Mouse (Mus musculus): ENCODE measurements around the gene Gm49322. TPM values are rescaled to one million over a fixed set of nuclear protein-coding genes. Genes with fewer than 3 reads are reported as not detected.

Gene Gm49322
- polyA plus RNA-seq, 1 experiment, result 1.9 TPM

DNA sequence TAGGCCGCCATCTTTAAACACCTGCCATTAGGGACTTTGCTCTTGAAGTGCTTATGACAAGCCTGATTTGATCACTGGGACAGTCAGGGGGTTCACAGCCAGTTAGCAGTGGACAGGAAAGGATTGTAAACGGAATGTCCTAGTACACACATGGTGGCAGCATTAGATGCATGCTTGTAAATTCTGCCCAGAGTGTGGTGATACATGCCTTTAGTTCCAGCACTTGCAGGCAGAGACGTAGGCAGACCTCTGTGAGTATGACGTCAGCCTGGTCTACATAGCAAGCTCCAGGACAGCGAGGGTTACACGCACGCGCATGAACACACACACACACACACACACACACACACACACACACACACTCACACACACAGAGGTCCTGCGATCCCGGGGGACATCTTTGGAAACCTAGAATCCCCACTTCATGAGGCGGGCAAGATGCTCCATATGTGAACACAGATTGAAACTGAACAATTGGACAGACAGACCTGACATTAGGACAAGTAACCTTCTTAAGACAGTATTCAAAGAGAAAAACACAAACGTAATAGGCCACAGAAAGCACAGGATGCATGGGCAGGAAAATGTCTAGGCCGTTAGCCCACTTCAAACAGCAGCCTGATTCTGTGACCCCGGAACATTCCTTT lies 52.5 kb downstream of the Gm49322 start:
- Histone ChIP-seq H3K4me1 (ENCODE audit: control insufficient read depth, insufficient read depth, low read length) (peaks cover 21% of the 10 kb centered on the region), H3K27me3 (ENCODE audit: control insufficient read depth, insufficient read depth, low read length) (no peaks in the 10 kb centered on the region), H3K4me3 (ENCODE audit: control insufficient read depth, low read depth, low read length) (no peak overlapping the region), H3K27ac (ENCODE audit: control insufficient read depth, insufficient read depth, low read depth, low read length) (no peak overlapping the region), H3K36me3 (ENCODE audit: control insufficient read depth, insufficient read depth, low read length) (no peaks in the 10 kb centered on the region)
- TF ChIP-seq CTCF (IDR thresholded peaks at IDR 0.05; ENCODE audit: control insufficient read depth, insufficient read depth, insufficient replicate concordance, low read depth, low read length) (no peak), POLR2A (IDR thresholded peaks at IDR 0.05; ENCODE audit: control insufficient read depth, low read depth, low read length) (no peak)

GRCm38 (mm10) chr10:80658841-80659202 lies 53.0 kb downstream of the Gm49322 start:
- Histone ChIP-seq H3K4me3 (ENCODE audit: control insufficient read depth, low read depth, low read length) (no peak overlapping the region), H3K4me1 (ENCODE audit: control insufficient read depth, insufficient read depth, low read length) (peaks cover 21% of the 10 kb centered on the region), H3K36me3 (ENCODE audit: control insufficient read depth, insufficient read depth, low read length) (no peaks in the 10 kb centered on the region), H3K27me3 (ENCODE audit: control insufficient read depth, insufficient read depth, low read length) (no peaks in the 10 kb centered on the region), H3K27ac (ENCODE audit: control insufficient read depth, insufficient read depth, low read depth, low read length) (no peak overlapping the region)
- TF ChIP-seq POLR2A (IDR thresholded peaks at IDR 0.05; ENCODE audit: control insufficient read depth, low read depth, low read length) (no peak), CTCF (IDR thresholded peaks at IDR 0.05; ENCODE audit: control insufficient read depth, insufficient read depth, insufficient replicate concordance, low read depth, low read length) (no peak)

DNA sequence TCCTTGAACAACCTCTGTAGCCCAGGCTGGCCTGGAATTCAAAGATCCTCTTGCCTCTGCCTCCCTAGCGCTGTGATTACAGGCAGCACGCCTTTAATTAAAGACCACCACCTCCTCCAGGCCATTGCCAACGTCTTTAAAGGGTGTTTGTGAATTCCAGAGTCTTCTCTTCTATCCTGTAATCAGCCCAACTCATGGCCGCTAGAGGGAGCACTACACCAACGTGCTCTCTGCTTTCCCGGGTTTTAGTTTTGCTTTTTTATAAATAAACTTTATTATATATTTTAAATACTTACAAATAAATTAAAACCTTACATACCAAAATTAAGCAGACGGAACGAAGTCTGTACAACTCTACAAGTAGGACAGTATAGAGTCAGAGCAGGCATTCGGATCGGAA lies 53.4 kb downstream of the Gm49322 start:
- Histone ChIP-seq H3K27ac (ENCODE audit: control insufficient read depth, insufficient read depth, low read depth, low read length) (no peak overlapping the region), H3K4me1 (ENCODE audit: control insufficient read depth, insufficient read depth, low read length) (peaks cover 21% of the 10 kb centered on the region), H3K4me3 (ENCODE audit: control insufficient read depth, low read depth, low read length) (no peak overlapping the region), H3K36me3 (ENCODE audit: control insufficient read depth, insufficient read depth, low read length) (no peaks in the 10 kb centered on the region), H3K27me3 (ENCODE audit: control insufficient read depth, insufficient read depth, low read length) (no peaks in the 10 kb centered on the region)
- TF ChIP-seq POLR2A (IDR thresholded peaks at IDR 0.05; ENCODE audit: control insufficient read depth, low read depth, low read length) (no peak), CTCF (IDR thresholded peaks at IDR 0.05; ENCODE audit: control insufficient read depth, insufficient read depth, insufficient replicate concordance, low read depth, low read length) (no peak)

- no peak overlapping the region for H3K27ac ChIP-seq (ENCODE audit: control insufficient read depth, insufficient read depth, low read depth, low read length)
These were observed 55.3 kb downstream of the Gm49322 start for GRCm38 (mm10) chr10:80661149-80661548.

DNA sequence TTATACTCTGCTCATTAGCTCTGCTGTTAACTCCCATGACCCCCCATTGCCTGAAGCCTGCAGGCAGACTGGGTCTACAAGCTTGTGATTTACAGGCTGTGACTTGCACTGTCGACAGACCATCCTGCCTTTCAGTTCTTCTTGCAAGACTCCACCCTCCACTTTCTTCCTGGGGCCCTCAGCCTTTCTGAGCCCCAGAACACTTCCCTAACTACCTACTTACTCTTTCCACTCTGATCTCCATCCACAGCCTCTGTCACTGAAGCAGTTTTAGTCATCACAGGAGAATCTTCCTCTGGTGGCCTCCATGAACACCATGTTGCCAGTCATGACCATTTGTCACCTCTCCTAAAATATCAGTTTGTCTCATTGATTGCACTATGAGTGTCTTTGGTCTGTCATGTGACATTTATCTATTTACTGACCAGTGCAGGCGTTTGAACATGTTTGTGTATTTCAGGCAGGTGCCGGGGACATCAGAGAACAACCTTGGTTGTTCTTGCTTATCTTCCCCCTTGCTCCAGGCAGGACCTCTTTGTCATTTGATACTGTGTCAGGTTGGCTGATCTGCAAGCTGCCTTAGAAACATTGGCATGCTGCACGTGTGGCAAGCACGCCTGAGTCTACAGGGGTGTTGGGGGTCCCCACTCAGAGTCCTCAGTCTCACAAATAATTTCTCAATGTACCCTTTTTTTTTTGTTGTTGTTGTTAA lies 57.8 kb downstream of the Gm49322 start:
- Histone ChIP-seq H3K27me3 (ENCODE audit: control insufficient read depth, insufficient read depth, low read length) (no peaks in the 10 kb centered on the region), H3K4me3 (ENCODE audit: control insufficient read depth, low read depth, low read length) (no peak overlapping the region), H3K27ac (ENCODE audit: control insufficient read depth, insufficient read depth, low read depth, low read length) (no peak overlapping the region), H3K4me1 (ENCODE audit: control insufficient read depth, insufficient read depth, low read length) (peaks cover 14% of the 10 kb centered on the region), H3K36me3 (ENCODE audit: control insufficient read depth, insufficient read depth, low read length) (no peaks in the 10 kb centered on the region; the same call in 1 of the 2 replicates)
- TF ChIP-seq CTCF (IDR thresholded peaks at IDR 0.05; ENCODE audit: control insufficient read depth, insufficient read depth, insufficient replicate concordance, low read depth, low read length), result no peak
- no peak for TF ChIP-seq POLR2A (IDR thresholded peaks at IDR 0.05; ENCODE audit: control insufficient read depth, low read depth, low read length)

More at GRCm38 (mm10) chr10:80661149-80661548, 55.3 kb downstream of the Gm49322 start:
- TF ChIP-seq POLR2A (IDR thresholded peaks at IDR 0.05; ENCODE audit: control insufficient read depth, low read depth, low read length) (no peak), CTCF (IDR thresholded peaks at IDR 0.05; ENCODE audit: control insufficient read depth, insufficient read depth, insufficient replicate concordance, low read depth, low read length) (peak; percentile 56; the same call in 1 of the 2 replicates)
- H3K4me1 ChIP-seq (ENCODE audit: control insufficient read depth, insufficient read depth, low read length), result peaks cover 26% of the 10 kb centered on the region
- H3K27me3 ChIP-seq (ENCODE audit: control insufficient read depth, insufficient read depth, low read length), result no peaks in the 10 kb centered on the region
- no peak overlapping the region for H3K4me3 ChIP-seq (ENCODE audit: control insufficient read depth, low read depth, low read length)
- H3K36me3 ChIP-seq (ENCODE audit: control insufficient read depth, insufficient read depth, low read length), result no peaks in the 10 kb centered on the region

DNA sequence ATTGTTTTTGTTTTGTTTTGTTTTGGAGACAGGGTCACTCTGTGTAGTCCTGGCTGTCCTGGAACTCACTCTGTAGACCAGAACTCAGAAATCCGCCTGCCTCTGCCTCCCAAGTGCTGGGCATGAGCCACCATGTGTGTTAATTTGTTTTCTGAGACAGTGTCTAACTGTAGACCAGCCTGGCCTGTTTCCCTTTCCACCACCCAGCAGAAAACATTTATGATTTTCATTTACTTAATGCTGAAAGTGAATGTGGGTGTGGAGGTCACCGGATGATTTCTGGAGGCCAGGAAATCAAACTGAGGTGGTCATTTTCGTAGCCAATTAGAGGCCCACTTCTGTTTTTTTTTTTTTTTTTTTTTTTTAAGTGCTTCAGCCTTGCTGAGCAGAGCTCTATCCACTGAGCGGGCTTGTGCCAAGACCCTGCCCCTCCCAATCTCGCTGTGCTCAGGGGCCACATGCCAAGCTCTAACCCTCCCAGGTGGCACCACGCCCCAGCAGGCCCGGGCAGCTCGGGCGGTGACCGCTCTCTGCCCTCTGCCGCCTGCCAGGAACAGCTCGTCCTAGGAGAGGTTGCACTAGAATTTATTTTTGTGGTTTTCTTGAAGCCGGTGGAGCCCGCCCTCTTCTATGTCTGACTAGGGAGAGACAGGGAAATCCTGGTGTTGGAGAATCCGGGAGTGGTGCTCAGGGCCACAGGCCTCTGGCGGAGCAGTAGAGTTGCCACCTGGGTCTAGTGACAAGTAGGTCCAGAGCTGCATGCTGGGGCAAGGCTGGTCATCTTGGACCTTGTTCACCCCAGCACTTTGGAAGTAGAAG lies 58.6 kb downstream of the Gm49322 start:
- no peak for TF ChIP-seq POLR2A (IDR thresholded peaks at IDR 0.05; ENCODE audit: control insufficient read depth, low read depth, low read length)
- Histone ChIP-seq H3K27ac (ENCODE audit: control insufficient read depth, insufficient read depth, low read depth, low read length) (peak overlapping the region; percentile 75), H3K4me1 (ENCODE audit: control insufficient read depth, insufficient read depth, low read length) (peaks cover 11% of the 10 kb centered on the region), H3K36me3 (ENCODE audit: control insufficient read depth, insufficient read depth, low read length) (no peaks in the 10 kb centered on the region; the same call in 1 of the 2 replicates), H3K27me3 (ENCODE audit: control insufficient read depth, insufficient read depth, low read length) (no peaks in the 10 kb centered on the region), H3K4me3 (ENCODE audit: control insufficient read depth, low read depth, low read length) (no peak overlapping the region)

- peaks cover 14% of the 10 kb centered on the region for H3K4me1 ChIP-seq (ENCODE audit: control insufficient read depth, insufficient read depth, low read length)
- no peak overlapping the region for H3K4me3 ChIP-seq (ENCODE audit: control insufficient read depth, low read depth, low read length)
- no peaks in the 10 kb centered on the region; the same call in 1 of the 2 replicates for H3K36me3 ChIP-seq (ENCODE audit: control insufficient read depth, insufficient read depth, low read length)
- no peaks in the 10 kb centered on the region for H3K27me3 ChIP-seq (ENCODE audit: control insufficient read depth, insufficient read depth, low read length)
- TF ChIP-seq POLR2A (IDR thresholded peaks at IDR 0.05; ENCODE audit: control insufficient read depth, low read depth, low read length), result no peak
- TF ChIP-seq CTCF (IDR thresholded peaks at IDR 0.05; ENCODE audit: control insufficient read depth, insufficient read depth, insufficient replicate concordance, low read depth, low read length), result no peak
- H3K27ac ChIP-seq (ENCODE audit: control insufficient read depth, insufficient read depth, low read depth, low read length), result peak overlapping the region; percentile 75
These were observed 59.2 kb downstream of the Gm49322 start for GRCm38 (mm10) chr10:80665016-80665380.

Other genes with a start within 250 kb of the Gm49322 start
- gene Plk5, start 249.6 kb upstream of the Gm49322 start, polyA plus RNA-seq (2012; rRNA removed), result 1.3 and 1.7 TPM in 2 replicates
- gene Mex3d, start 218.4 kb upstream of the Gm49322 start, polyA plus RNA-seq (2012; rRNA removed), result 596 and 686 TPM in 2 replicates
- gene Mbd3, start 206.5 kb upstream of the Gm49322 start, polyA plus RNA-seq (2012; rRNA removed), result 135 and 153 TPM in 2 replicates
- gene Uqcr11, start 199.2 kb upstream of the Gm49322 start, polyA plus RNA-seq (2012; rRNA removed), result 446 and 549 TPM in 2 replicates
- gene Tcf3, start 172.4 kb upstream of the Gm49322 start, polyA plus RNA-seq (2012; rRNA removed), result 13.4 and 14.9 TPM in 2 replicates
- gene Onecut3, start 111.2 kb upstream of the Gm49322 start, polyA plus RNA-seq (2012; rRNA removed), result 0.43 and 0.52 TPM in 2 replicates
- gene Atp8b3, start 66.9 kb upstream of the Gm49322 start, polyA plus RNA-seq (2012; rRNA removed), result 1,123 and 1,230 TPM in 2 replicates
- 201 and 214 TPM in 2 replicates for gene Rexo1, start 44.5 kb upstream of the Gm49322 start, polyA plus RNA-seq (2012; rRNA removed)
- gene Klf16, start 28.7 kb upstream of the Gm49322 start, polyA plus RNA-seq (2012; rRNA removed), result 7.5 and 7.7 TPM in 2 replicates
- 246 and 291 TPM in 2 replicates for gene Abhd17a, start 15.7 kb upstream of the Gm49322 start, polyA plus RNA-seq (2012; rRNA removed)
- 58.8 and 61.6 TPM in 2 replicates for gene Scamp4, start 3.1 kb upstream of the Gm49322 start, polyA plus RNA-seq (2012; rRNA removed)
- gene Adat3, start 3.1 kb upstream of the Gm49322 start, polyA plus RNA-seq (2012; rRNA removed), result 46.6 and 56.1 TPM in 2 replicates
- 1,079 and 1,184 TPM in 2 replicates for gene Csnk1g2, start 16.8 kb downstream of the Gm49322 start, polyA plus RNA-seq (2012; rRNA removed)
- gene Btbd2, start 51.0 kb downstream of the Gm49322 start, polyA plus RNA-seq (2012; rRNA removed), result 18.9 and 20.5 TPM in 2 replicates
- gene Mknk2, start 72.1 kb downstream of the Gm49322 start, polyA plus RNA-seq (2012; rRNA removed), result 53.5 and 60.4 TPM in 2 replicates
- gene Mob3a, start 96.0 kb downstream of the Gm49322 start, polyA plus RNA-seq (2012; rRNA removed), result 11.1 and 12.5 TPM in 2 replicates
- gene Izumo4, start 96.2 kb downstream of the Gm49322 start, polyA plus RNA-seq (2012; rRNA removed), result 339 and 385 TPM in 2 replicates
- gene Ap3d1, start 136.2 kb downstream of the Gm49322 start, polyA plus RNA-seq (2012; rRNA removed), result 178 and 195 TPM in 2 replicates
- gene Dot1l, start 149.2 kb downstream of the Gm49322 start, polyA plus RNA-seq (2012; rRNA removed), result 168 and 189 TPM in 2 replicates
- 65.7 and 67.4 TPM in 2 replicates for gene Sf3a2, start 192.2 kb downstream of the Gm49322 start, polyA plus RNA-seq (2012; rRNA removed)
- gene Plekhj1, start 192.6 kb downstream of the Gm49322 start, polyA plus RNA-seq (2012; rRNA removed), result 41.4 and 45.8 TPM in 2 replicates
- 2.5 and 3.2 TPM in 2 replicates for gene Amh, start 199.2 kb downstream of the Gm49322 start, polyA plus RNA-seq (2012; rRNA removed)
- 1.2 and 1.4 TPM in 2 replicates for gene Jsrp1, start 207.5 kb downstream of the Gm49322 start, polyA plus RNA-seq (2012; rRNA removed)
- gene Oaz1, start 220.6 kb downstream of the Gm49322 start, polyA plus RNA-seq (2012; rRNA removed), result 261 and 275 TPM in 2 replicates
- gene Lingo3, start 238.0 kb downstream of the Gm49322 start, polyA plus RNA-seq (2012; rRNA removed), result 0.16 and 0.26 TPM in 2 replicates
- 60.3 and 67.0 TPM in 2 replicates for gene Lsm7, start 249.2 kb downstream of the Gm49322 start, polyA plus RNA-seq (2012; rRNA removed)
- 169 and 173 TPM in 2 replicates for gene Sppl2b, start 249.3 kb downstream of the Gm49322 start, polyA plus RNA-seq (2012; rRNA removed)